Mouse (Mus musculus): ENCODE measurements around the gene Nrg3. TPM values are rescaled to one million over a fixed set of nuclear protein-coding genes. Genes with fewer than 3 reads are reported as not detected.

Gene Nrg3
- polyA plus RNA-seq, 2 experiments, result 0.10 TPM; not detected in 1

- DNase-seq (ENCODE audit: low spot score) (no peak), ATAC-seq (ENCODE audit: low FRiP score, low read depth) (no peak)
- H3K27me3 ChIP-seq (ENCODE audit: control insufficient read depth, insufficient read depth, low read length), result no peaks in the 10 kb centered on the region
- no peak overlapping the region for H3K4me3 ChIP-seq (replicated peaks; ENCODE audit: low read length)
- 77% methylated on average over 1 of the region's 1 CpGs for WGBS
- no peak overlapping the region for H3K27ac ChIP-seq (replicated peaks; ENCODE audit: low read depth, low read length)
- H3K36me3 ChIP-seq (ENCODE audit: control insufficient read depth, insufficient read depth, low read length), result no peaks in the 10 kb centered on the region
- H3K4me1 ChIP-seq (ENCODE audit: control insufficient read depth, insufficient read depth, low read length), result no peaks in the 10 kb centered on the region
- H3K9me3 ChIP-seq (ENCODE audit: control insufficient read depth, low read length), result no peaks in the 10 kb centered on the region
- no peak overlapping the region for H3K4me2 ChIP-seq (replicated peaks; ENCODE audit: low read depth, low read length, severe bottlenecking)
- no peak overlapping the region for H3K9ac ChIP-seq (ENCODE audit: low read depth, low read length, severe bottlenecking)
- no peak for TF ChIP-seq POLR2A (IDR thresholded peaks at IDR 0.05; ENCODE audit: borderline replicate concordance, extremely low read depth, insufficient read depth, insufficient read length)
Observed at GRCm38 (mm10) chr14:39044290-39044689, 428.6 kb downstream of the Nrg3 start.

GRCm38 (mm10) chr14:39043793-39044192 lies 429.1 kb downstream of the Nrg3 start:
- no peak for ATAC-seq (ENCODE audit: low FRiP score, low read depth)
- TF ChIP-seq POLR2A (IDR thresholded peaks at IDR 0.05; ENCODE audit: borderline replicate concordance, extremely low read depth, insufficient read depth, insufficient read length), result no peak
- Histone ChIP-seq H3K9ac (ENCODE audit: low read depth, low read length, severe bottlenecking) (no peak overlapping the region), H3K4me2 (replicated peaks; ENCODE audit: low read depth, low read length, severe bottlenecking) (no peak overlapping the region), H3K27me3 (ENCODE audit: control insufficient read depth, insufficient read depth, low read length) (no peaks in the 10 kb centered on the region), H3K4me3 (replicated peaks; ENCODE audit: low read length) (no peak overlapping the region), H3K27ac (replicated peaks; ENCODE audit: low read depth, low read length) (no peak overlapping the region), H3K9me3 (ENCODE audit: control insufficient read depth, low read length) (no peaks in the 10 kb centered on the region), H3K36me3 (ENCODE audit: control insufficient read depth, insufficient read depth, low read length) (no peaks in the 10 kb centered on the region), H3K4me1 (ENCODE audit: control insufficient read depth, insufficient read depth, low read length) (no peaks in the 10 kb centered on the region)
- DNase-seq (ENCODE audit: low spot score), result no peak
- WGBS, result 68% methylated on average over 3 of the region's 3 CpGs

GRCm38 (mm10) chr14:39043384-39043783 lies 429.5 kb downstream of the Nrg3 start:
- Histone ChIP-seq H3K36me3 (ENCODE audit: control insufficient read depth, insufficient read depth, low read length) (no peaks in the 10 kb centered on the region), H3K4me2 (replicated peaks; ENCODE audit: low read depth, low read length, severe bottlenecking) (no peak overlapping the region), H3K9me3 (ENCODE audit: control insufficient read depth, low read length) (no peaks in the 10 kb centered on the region), H3K27me3 (ENCODE audit: control insufficient read depth, insufficient read depth, low read length) (no peaks in the 10 kb centered on the region), H3K27ac (replicated peaks; ENCODE audit: low read depth, low read length) (no peak overlapping the region), H3K4me3 (replicated peaks; ENCODE audit: low read length) (no peak overlapping the region), H3K9ac (ENCODE audit: low read depth, low read length, severe bottlenecking) (no peak overlapping the region), H3K4me1 (ENCODE audit: control insufficient read depth, insufficient read depth, low read length) (no peaks in the 10 kb centered on the region)
- ATAC-seq (ENCODE audit: low FRiP score, low read depth) (no peak), DNase-seq (ENCODE audit: low spot score) (no peak)
- no peak for TF ChIP-seq POLR2A (IDR thresholded peaks at IDR 0.05; ENCODE audit: borderline replicate concordance, extremely low read depth, insufficient read depth, insufficient read length)
- 61% methylated on average over 5 of the region's 5 CpGs for WGBS

GRCm38 (mm10) chr14:39039046-39039445 lies 433.8 kb downstream of the Nrg3 start:
- H3K27me3 ChIP-seq (ENCODE audit: control insufficient read depth, insufficient read depth, low read length), result no peaks in the 10 kb centered on the region
- H3K36me3 ChIP-seq (ENCODE audit: control insufficient read depth, insufficient read depth, low read length), result no peaks in the 10 kb centered on the region
- WGBS, result 59% methylated on average over 1 of the region's 1 CpGs
- TF ChIP-seq POLR2A (IDR thresholded peaks at IDR 0.05; ENCODE audit: borderline replicate concordance, extremely low read depth, insufficient read depth, insufficient read length), result no peak
- H3K4me1 ChIP-seq (ENCODE audit: control insufficient read depth, insufficient read depth, low read length), result no peaks in the 10 kb centered on the region
- H3K9me3 ChIP-seq (ENCODE audit: control insufficient read depth, low read length), result no peaks in the 10 kb centered on the region
- ATAC-seq (ENCODE audit: low FRiP score, low read depth) (no peak), DNase-seq (ENCODE audit: low spot score) (no peak)
- no peak overlapping the region for H3K9ac ChIP-seq (ENCODE audit: low read depth, low read length, severe bottlenecking)
- no peak overlapping the region for H3K4me3 ChIP-seq (replicated peaks; ENCODE audit: low read length)
- no peak overlapping the region for H3K4me2 ChIP-seq (replicated peaks; ENCODE audit: low read depth, low read length, severe bottlenecking)
- no peak overlapping the region for H3K27ac ChIP-seq (replicated peaks; ENCODE audit: low read depth, low read length)

- no peaks in the 10 kb centered on the region for H3K9me3 ChIP-seq (ENCODE audit: control insufficient read depth, low read length)
- H3K4me1 ChIP-seq (ENCODE audit: control insufficient read depth, insufficient read depth, low read length), result no peaks in the 10 kb centered on the region
- no peaks in the 10 kb centered on the region for H3K27me3 ChIP-seq (ENCODE audit: control insufficient read depth, insufficient read depth, low read length)
- WGBS, result 83% methylated on average over 3 of the region's 3 CpGs
- H3K4me2 ChIP-seq (replicated peaks; ENCODE audit: low read depth, low read length, severe bottlenecking), result no peak overlapping the region
- no peak overlapping the region for H3K27ac ChIP-seq (replicated peaks; ENCODE audit: low read depth, low read length)
- DNase-seq (ENCODE audit: low spot score) (no peak), ATAC-seq (ENCODE audit: low FRiP score, low read depth) (no peak)
- no peaks in the 10 kb centered on the region for H3K36me3 ChIP-seq (ENCODE audit: control insufficient read depth, insufficient read depth, low read length)
- no peak for TF ChIP-seq POLR2A (IDR thresholded peaks at IDR 0.05; ENCODE audit: borderline replicate concordance, extremely low read depth, insufficient read depth, insufficient read length)
- H3K9ac ChIP-seq (ENCODE audit: low read depth, low read length, severe bottlenecking), result no peak overlapping the region
- H3K4me3 ChIP-seq (replicated peaks; ENCODE audit: low read length), result no peak overlapping the region
Observed at GRCm38 (mm10) chr14:39034482-39034881, 438.4 kb downstream of the Nrg3 start.

GRCm38 (mm10) chr14:39023065-39023464 lies 449.8 kb downstream of the Nrg3 start:
- Histone ChIP-seq H3K4me1 (ENCODE audit: control insufficient read depth, insufficient read depth, low read length) (no peaks in the 10 kb centered on the region), H3K27ac (replicated peaks; ENCODE audit: low read depth, low read length) (no peak overlapping the region), H3K4me2 (replicated peaks; ENCODE audit: low read depth, low read length, severe bottlenecking) (no peak overlapping the region), H3K36me3 (ENCODE audit: control insufficient read depth, insufficient read depth, low read length) (no peaks in the 10 kb centered on the region), H3K4me3 (replicated peaks; ENCODE audit: low read length) (no peak overlapping the region), H3K9ac (ENCODE audit: low read depth, low read length, severe bottlenecking) (no peak overlapping the region), H3K9me3 (ENCODE audit: control insufficient read depth, low read length) (no peaks in the 10 kb centered on the region), H3K27me3 (ENCODE audit: control insufficient read depth, insufficient read depth, low read length) (no peaks in the 10 kb centered on the region)
- ATAC-seq (ENCODE audit: low FRiP score, low read depth) (no peak), DNase-seq (ENCODE audit: low spot score) (no peak)
- 90% methylated on average over 2 of the region's 2 CpGs for WGBS
- no peak for TF ChIP-seq POLR2A (IDR thresholded peaks at IDR 0.05; ENCODE audit: borderline replicate concordance, extremely low read depth, insufficient read depth, insufficient read length)
